Mouse (Mus musculus) telencephalon, adult 2 months (tissue): ENCODE measurements around the gene Zcchc7.

ENCODE experiments used
- DNase-seq: peaks from one replicate; pipeline ENCODE4 v3.0.0-alpha.2; 2011; ENCODE audit warnings: low read depth, low spot score

Zcchc7 gene

GRCm38 (mm10) chr4:44963156-44963555 lies 207.5 kb downstream of the Zcchc7 start:
- DNase-seq: no peak

GRCm38 (mm10) chr4:44965175-44965574 lies 209.5 kb downstream of the Zcchc7 start:
- no peak for DNase-seq

GRCm38 (mm10) chr4:44965736-44966135 lies 210.1 kb downstream of the Zcchc7 start:
- no peak for DNase-seq

- no peak for DNase-seq
Measured at GRCm38 (mm10) chr4:44967402-44967801, 211.7 kb downstream of the Zcchc7 start.

- no peak for DNase-seq
Measured at GRCm38 (mm10) chr4:44970056-44970455, 214.4 kb downstream of the Zcchc7 start.

GRCm38 (mm10) chr4:44970612-44971110 lies 215.0 kb downstream of the Zcchc7 start:
- DNase-seq: no peak

- DNase-seq: peak; percentile 89
Measured at GRCm38 (mm10) chr4:44973450-44973849, 217.8 kb downstream of the Zcchc7 start.

- DNase-seq: no peak
Measured at GRCm38 (mm10) chr4:44973871-44974270, 218.2 kb downstream of the Zcchc7 start.

GRCm38 (mm10) chr4:44974331-44974730 lies 218.7 kb downstream of the Zcchc7 start:
- DNase-seq: no peak

- no peak for DNase-seq
Measured at GRCm38 (mm10) chr4:44976026-44976615, 220.4 kb downstream of the Zcchc7 start.

- DNase-seq: no peak
Measured at GRCm38 (mm10) chr4:44976921-44977710, 221.4 kb downstream of the Zcchc7 start.

GRCm38 (mm10) chr4:44978175-44978574 lies 222.5 kb downstream of the Zcchc7 start:
- no peak for DNase-seq

GRCm38 (mm10) chr4:44979794-44980338 lies 224.2 kb downstream of the Zcchc7 start:
- no peak for DNase-seq

- DNase-seq: peak; percentile 47
Measured at GRCm38 (mm10) chr4:44981280-44981973, 225.8 kb downstream of the Zcchc7 start, which contains the start of gene Grhpr. TSS of gene Grhpr (plus strand) at chr4:44981395.
